Mouse (Mus musculus): Measurements from ENCODE around the gene AC170998.1. TPM values are rescaled to one million over a fixed set of nuclear protein-coding genes. Genes with fewer than 3 reads are reported as not detected.

AC170998.1 gene
- polyA plus RNA-seq, 1 experiment from 2014 or later: 3.3 TPM

DNA sequence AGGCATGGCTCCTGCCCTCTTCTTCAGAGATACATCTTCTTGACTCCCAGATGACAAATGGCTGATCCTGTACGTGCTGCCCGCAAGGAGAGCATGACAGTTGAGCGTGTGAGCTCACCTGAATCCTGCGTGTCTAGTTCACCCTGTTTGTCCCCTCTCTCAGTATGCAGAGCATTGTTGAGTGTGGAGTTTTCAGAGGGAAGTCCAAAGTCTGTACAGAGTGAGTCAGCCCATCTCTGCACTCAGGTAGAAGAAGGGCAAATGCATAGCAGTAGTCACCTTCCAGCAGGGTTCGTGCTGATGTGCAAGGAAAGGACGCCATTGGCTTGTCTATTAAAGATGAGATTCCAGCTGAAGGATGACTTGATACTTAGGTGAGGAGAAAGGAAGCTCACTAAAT is 13.4 kb downstream of the AC170998.1 start:
- peaks cover 60% of the 10 kb centered on the region for H3K36me3 ChIP-seq (ENCODE audit: control insufficient read depth, insufficient read depth, low read length)
- no peaks in the 10 kb centered on the region for H3K9me3 ChIP-seq (ENCODE audit: control insufficient read depth, low read length)
- no peak overlapping the region for H3K9ac ChIP-seq (ENCODE audit: low read depth, low read length)
- no peak overlapping the region for H3K27ac ChIP-seq (ENCODE audit: low read depth, low read length)
- H3K4me3 ChIP-seq (ENCODE audit: low read length): no peak overlapping the region
- H3K4me2 ChIP-seq (replicated peaks; ENCODE audit: low read depth, low read length): no peak overlapping the region
- WGBS: 96% methylated on average over 6 of the region's 6 CpGs
- H3K4me1 ChIP-seq (ENCODE audit: control insufficient read depth, insufficient read depth, low read length): no peaks in the 10 kb centered on the region
- no peak for ATAC-seq (ENCODE audit: low FRiP score, low TSS enrichment)
- no peaks in the 10 kb centered on the region for H3K27me3 ChIP-seq (ENCODE audit: control insufficient read depth, insufficient read depth, low read length)

DNA sequence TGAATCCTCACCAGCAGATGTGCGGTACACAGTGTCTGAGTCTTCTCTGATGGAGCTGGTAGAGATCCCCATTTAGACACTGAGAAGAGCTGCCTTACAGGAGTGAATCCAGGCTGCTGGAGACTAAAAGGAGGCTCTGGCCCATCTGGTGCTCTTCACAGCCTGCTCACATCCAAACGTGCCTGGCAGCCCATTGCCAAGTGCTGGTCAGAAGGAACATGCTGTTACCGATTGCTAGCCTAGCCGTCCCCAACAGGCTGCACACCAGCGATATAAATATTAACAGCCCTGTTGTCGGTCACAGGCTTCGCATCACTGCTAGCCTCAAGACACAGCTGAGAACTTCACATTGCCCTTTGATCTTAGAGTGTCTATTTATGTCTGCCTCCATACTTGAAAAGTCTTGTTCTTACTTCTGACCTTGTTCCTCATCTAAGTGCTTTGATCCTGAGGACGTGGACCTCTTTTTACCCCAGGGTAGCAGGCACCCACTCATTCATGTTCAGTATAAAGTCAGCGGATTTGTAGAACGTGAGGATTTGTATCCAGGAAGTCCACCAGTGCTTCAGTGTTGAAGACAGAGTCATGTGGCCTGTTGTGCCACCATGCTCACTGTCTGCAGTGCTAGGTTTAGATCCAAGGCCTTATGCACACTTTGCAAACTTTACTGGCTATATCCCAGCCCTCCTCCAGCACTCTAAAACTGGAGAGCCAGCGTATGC is 17.4 kb downstream of the AC170998.1 start:
- no peaks in the 10 kb centered on the region for H3K4me1 ChIP-seq (ENCODE audit: control insufficient read depth, insufficient read depth, low read length)
- ATAC-seq (ENCODE audit: low FRiP score, low TSS enrichment): no peak
- H3K9ac ChIP-seq (ENCODE audit: low read depth, low read length): no peak overlapping the region
- H3K4me2 ChIP-seq (replicated peaks; ENCODE audit: low read depth, low read length): no peak overlapping the region
- 93% methylated on average over 11 of the region's 11 CpGs for WGBS
- H3K4me3 ChIP-seq (ENCODE audit: low read length): no peak overlapping the region
- no peak overlapping the region for H3K27ac ChIP-seq (ENCODE audit: low read depth, low read length)
- no peaks in the 10 kb centered on the region for H3K9me3 ChIP-seq (ENCODE audit: control insufficient read depth, low read length)
- H3K27me3 ChIP-seq (ENCODE audit: control insufficient read depth, insufficient read depth, low read length): no peaks in the 10 kb centered on the region
- peaks cover 80% of the 10 kb centered on the region for H3K36me3 ChIP-seq (ENCODE audit: control insufficient read depth, insufficient read depth, low read length)

DNA sequence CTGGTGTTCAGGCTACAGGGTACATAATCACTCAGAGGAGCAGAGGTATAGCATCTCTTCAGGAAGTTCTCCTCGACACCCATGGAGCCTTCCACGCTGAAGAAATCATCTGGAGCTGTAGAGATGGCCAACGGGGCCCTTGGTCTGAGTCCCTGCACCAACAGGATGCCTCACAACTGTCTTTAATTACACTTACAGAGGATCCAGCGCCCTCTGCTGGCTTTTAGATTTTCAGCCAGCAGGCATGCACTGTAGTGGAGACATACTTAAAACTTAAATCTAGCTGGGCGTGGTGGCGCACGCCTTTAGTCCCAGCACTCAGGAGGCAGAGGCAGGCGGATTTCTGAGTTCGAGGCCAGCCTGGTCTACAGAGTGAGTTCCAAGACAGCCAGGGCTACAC is 18.0 kb downstream of the AC170998.1 start:
- H3K9me3 ChIP-seq (ENCODE audit: control insufficient read depth, low read length): no peaks in the 10 kb centered on the region
- no peak overlapping the region for H3K9ac ChIP-seq (ENCODE audit: low read depth, low read length)
- peaks cover 85% of the 10 kb centered on the region for H3K36me3 ChIP-seq (ENCODE audit: control insufficient read depth, insufficient read depth, low read length)
- H3K27me3 ChIP-seq (ENCODE audit: control insufficient read depth, insufficient read depth, low read length): no peaks in the 10 kb centered on the region
- no peak for ATAC-seq (ENCODE audit: low FRiP score, low TSS enrichment)
- H3K4me1 ChIP-seq (ENCODE audit: control insufficient read depth, insufficient read depth, low read length): no peaks in the 10 kb centered on the region
- no peak overlapping the region for H3K4me3 ChIP-seq (ENCODE audit: low read length)
- no peak overlapping the region for H3K4me2 ChIP-seq (replicated peaks; ENCODE audit: low read depth, low read length)
- no peak overlapping the region for H3K27ac ChIP-seq (ENCODE audit: low read depth, low read length)
- WGBS: 94% methylated on average over 9 of the region's 9 CpGs

DNA sequence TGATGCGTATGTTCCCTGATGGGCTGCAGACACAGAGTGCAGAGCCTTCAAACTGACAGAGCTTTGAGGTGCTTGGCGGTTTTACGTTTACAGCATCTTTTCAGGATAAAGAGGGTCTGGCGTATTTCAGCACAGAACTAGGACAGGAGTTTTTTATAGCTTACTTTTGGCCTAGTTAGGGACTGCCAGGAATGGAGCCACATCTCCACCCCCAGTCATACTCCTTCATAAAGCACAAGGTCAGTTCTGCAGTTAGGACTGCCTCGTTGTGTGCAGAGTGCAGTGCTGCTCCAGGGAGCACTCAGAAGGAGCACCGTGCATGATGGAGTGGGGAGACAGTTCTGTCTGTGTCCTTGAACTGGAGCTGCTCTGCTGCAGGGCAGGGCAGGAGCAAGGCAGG is 19.9 kb downstream of the AC170998.1 start:
- no peaks in the 10 kb centered on the region for H3K9me3 ChIP-seq (ENCODE audit: control insufficient read depth, low read length)
- no peak overlapping the region for H3K27ac ChIP-seq (ENCODE audit: low read depth, low read length)
- H3K4me3 ChIP-seq (ENCODE audit: low read length): no peak overlapping the region
- H3K4me1 ChIP-seq (ENCODE audit: control insufficient read depth, insufficient read depth, low read length): no peaks in the 10 kb centered on the region
- 85% methylated on average over 6 of the region's 6 CpGs for WGBS
- no peak overlapping the region for H3K4me2 ChIP-seq (replicated peaks; ENCODE audit: low read depth, low read length)
- no peak for ATAC-seq (ENCODE audit: low FRiP score, low TSS enrichment)
- no peaks in the 10 kb centered on the region for H3K27me3 ChIP-seq (ENCODE audit: control insufficient read depth, insufficient read depth, low read length)
- H3K9ac ChIP-seq (ENCODE audit: low read depth, low read length): no peak overlapping the region
- peaks cover 69% of the 10 kb centered on the region for H3K36me3 ChIP-seq (ENCODE audit: control insufficient read depth, insufficient read depth, low read length)

DNA sequence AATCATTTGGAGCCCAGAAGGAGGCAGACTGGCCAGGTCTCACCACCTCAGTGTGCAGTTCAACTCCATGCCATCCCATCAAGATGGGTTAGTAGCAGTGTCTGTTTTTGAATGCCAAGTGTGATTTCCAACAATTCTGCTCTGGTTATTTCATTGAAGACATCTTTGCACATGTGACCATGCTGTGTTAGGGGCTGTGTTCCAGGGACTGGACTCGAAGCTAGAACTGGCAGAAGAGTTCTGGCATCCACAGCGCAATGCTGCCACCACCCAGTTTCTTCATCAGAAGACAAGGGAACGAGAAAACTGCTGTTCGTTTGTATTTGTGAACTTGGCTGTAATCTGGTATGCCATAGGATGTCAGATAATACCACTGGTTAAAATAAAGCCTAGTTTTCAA is 22.1 kb downstream of the AC170998.1 start:
- ATAC-seq (ENCODE audit: low FRiP score, low TSS enrichment): no peak
- H3K36me3 ChIP-seq (ENCODE audit: control insufficient read depth, insufficient read depth, low read length): peaks cover 51% of the 10 kb centered on the region
- WGBS: 94% methylated on average over 4 of the region's 4 CpGs

DNA sequence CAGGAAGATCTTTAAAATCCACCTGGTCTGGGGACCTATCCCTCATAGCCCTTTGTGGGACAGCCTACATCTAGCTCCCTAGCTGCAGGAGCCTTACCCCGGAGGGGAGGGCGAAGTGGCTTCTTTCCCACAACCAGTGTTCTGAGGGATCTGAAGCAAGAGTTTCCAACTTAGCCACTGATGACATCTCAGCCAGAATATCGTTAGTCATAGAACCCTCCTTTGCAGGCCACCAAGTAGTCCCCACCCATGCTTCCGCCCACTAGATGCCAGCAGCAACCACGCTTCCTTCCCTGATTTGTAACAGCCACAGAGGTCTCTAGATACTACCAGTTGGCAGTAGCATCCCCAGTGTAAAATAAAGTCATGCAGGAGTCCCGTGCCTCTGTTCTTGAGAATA is 24.7 kb downstream of the AC170998.1 start:
- H3K27me3 ChIP-seq (ENCODE audit: control insufficient read depth, insufficient read depth, low read length): no peaks in the 10 kb centered on the region
- no peak for ATAC-seq (ENCODE audit: low FRiP score, low TSS enrichment)
- WGBS: 74% methylated on average over 6 of the region's 6 CpGs

More for the DNA sequence above, 22.1 kb downstream of the AC170998.1 start:
- Histone ChIP-seq H3K4me3 (ENCODE audit: low read length) (no peak overlapping the region), H3K9ac (ENCODE audit: low read depth, low read length) (no peak overlapping the region), H3K9me3 (ENCODE audit: control insufficient read depth, low read length) (no peaks in the 10 kb centered on the region), H3K4me2 (replicated peaks; ENCODE audit: low read depth, low read length) (no peak overlapping the region), H3K27me3 (ENCODE audit: control insufficient read depth, insufficient read depth, low read length) (no peaks in the 10 kb centered on the region), H3K27ac (ENCODE audit: low read depth, low read length) (no peak overlapping the region), H3K4me1 (ENCODE audit: control insufficient read depth, insufficient read depth, low read length) (no peaks in the 10 kb centered on the region)

DNA sequence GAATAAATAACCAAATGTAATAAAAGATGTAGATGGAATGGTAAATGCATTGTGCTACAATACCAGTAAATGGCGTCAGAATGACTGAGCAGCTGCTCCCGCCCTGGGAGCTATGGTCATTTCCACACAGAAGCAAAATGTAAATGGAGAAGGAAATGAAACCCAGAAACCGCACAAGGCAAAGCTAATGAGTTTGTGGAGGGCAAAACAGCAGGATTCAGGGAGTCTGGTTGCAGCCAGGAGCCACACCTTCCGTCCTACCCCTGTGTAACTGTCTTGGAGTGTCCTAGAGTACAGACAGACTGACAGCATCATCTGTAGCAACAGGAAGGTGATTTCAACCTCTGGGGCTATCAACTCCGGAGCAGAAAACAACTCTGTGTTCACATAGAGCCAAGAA is 30.6 kb downstream of the AC170998.1 start:
- 54% methylated on average over 5 of the region's 5 CpGs for WGBS
- H3K4me2 ChIP-seq (replicated peaks; ENCODE audit: low read depth, low read length): no peak overlapping the region
- no peaks in the 10 kb centered on the region for H3K36me3 ChIP-seq (ENCODE audit: control insufficient read depth, insufficient read depth, low read length)
- H3K4me1 ChIP-seq (ENCODE audit: control insufficient read depth, insufficient read depth, low read length): no peaks in the 10 kb centered on the region
- H3K4me3 ChIP-seq (ENCODE audit: low read length): no peak overlapping the region
- H3K9me3 ChIP-seq (ENCODE audit: control insufficient read depth, low read length): no peaks in the 10 kb centered on the region
- no peak overlapping the region for H3K27ac ChIP-seq (ENCODE audit: low read depth, low read length)
- H3K27me3 ChIP-seq (ENCODE audit: control insufficient read depth, insufficient read depth, low read length): no peaks in the 10 kb centered on the region
- no peak overlapping the region for H3K9ac ChIP-seq (ENCODE audit: low read depth, low read length)
- no peak for ATAC-seq (ENCODE audit: low FRiP score, low TSS enrichment)

More for the DNA sequence above, 24.7 kb downstream of the AC170998.1 start:
- H3K9me3 ChIP-seq (ENCODE audit: control insufficient read depth, low read length): no peaks in the 10 kb centered on the region
- H3K27ac ChIP-seq (ENCODE audit: low read depth, low read length): no peak overlapping the region
- H3K4me2 ChIP-seq (replicated peaks; ENCODE audit: low read depth, low read length): no peak overlapping the region
- H3K4me3 ChIP-seq (ENCODE audit: low read length): no peak overlapping the region
- peaks cover 28% of the 10 kb centered on the region for H3K36me3 ChIP-seq (ENCODE audit: control insufficient read depth, insufficient read depth, low read length)
- H3K4me1 ChIP-seq (ENCODE audit: control insufficient read depth, insufficient read depth, low read length): no peaks in the 10 kb centered on the region
- no peak overlapping the region for H3K9ac ChIP-seq (ENCODE audit: low read depth, low read length)

DNA sequence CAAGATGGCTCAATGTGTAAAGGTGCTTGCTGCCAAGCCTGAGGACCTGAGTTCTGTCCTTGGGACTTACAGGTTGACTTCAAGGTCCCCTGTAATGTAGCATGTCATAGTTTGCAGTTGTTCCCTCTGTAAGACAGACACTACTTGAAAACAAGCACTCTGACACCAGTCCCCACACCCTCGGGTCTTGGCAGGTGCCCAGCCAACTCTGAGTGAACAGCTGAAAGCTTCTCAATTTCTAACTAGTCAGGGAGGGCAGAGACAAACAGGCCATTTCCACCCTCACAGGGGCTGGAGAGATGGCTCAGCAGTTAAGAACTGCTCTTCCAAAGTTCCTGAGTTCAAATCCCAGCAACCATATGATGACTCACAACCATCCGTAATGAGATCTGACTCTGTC is 31.6 kb downstream of the AC170998.1 start:
- H3K36me3 ChIP-seq (ENCODE audit: control insufficient read depth, insufficient read depth, low read length): no peaks in the 10 kb centered on the region
- H3K4me1 ChIP-seq (ENCODE audit: control insufficient read depth, insufficient read depth, low read length): no peaks in the 10 kb centered on the region
- H3K4me3 ChIP-seq (ENCODE audit: low read length): no peak overlapping the region
- 75% methylated on average over 2 of the region's 2 CpGs for WGBS
- no peak overlapping the region for H3K27ac ChIP-seq (ENCODE audit: low read depth, low read length)
- H3K9ac ChIP-seq (ENCODE audit: low read depth, low read length): no peak overlapping the region
- no peak for ATAC-seq (ENCODE audit: low FRiP score, low TSS enrichment)
- H3K4me2 ChIP-seq (replicated peaks; ENCODE audit: low read depth, low read length): no peak overlapping the region
- H3K9me3 ChIP-seq (ENCODE audit: control insufficient read depth, low read length): no peaks in the 10 kb centered on the region
- no peaks in the 10 kb centered on the region for H3K27me3 ChIP-seq (ENCODE audit: control insufficient read depth, insufficient read depth, low read length)

DNA sequence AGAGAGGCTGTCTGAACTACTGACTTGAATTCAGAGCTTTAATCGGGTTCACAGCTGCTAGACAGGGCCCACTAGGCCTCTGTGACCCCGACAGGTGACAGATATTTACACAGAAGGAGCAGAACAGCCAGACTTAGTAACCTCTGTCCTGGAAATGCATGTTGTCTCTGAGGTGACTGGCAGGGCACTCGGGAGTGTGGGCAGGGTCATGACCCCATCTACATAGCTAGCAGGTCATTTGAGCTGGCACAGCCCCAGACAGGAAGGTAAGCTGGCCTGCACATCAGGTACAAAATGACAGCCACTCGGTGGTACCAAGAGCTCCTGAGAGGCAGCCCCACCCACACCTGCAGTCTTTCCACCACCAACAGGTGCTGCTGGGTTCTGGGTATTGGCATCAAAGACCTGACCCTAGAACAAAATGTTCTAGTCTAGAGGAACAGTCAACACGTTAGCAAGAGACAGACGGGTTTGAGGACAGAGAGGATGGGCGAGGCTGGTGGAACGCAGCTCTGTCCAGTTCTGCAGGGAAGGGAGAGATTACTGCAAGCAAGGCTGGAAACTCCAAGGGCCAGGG is 34.9 kb downstream of the AC170998.1 start:
- WGBS: 62% methylated on average over 8 of the region's 8 CpGs
- no peaks in the 10 kb centered on the region for H3K36me3 ChIP-seq (ENCODE audit: control insufficient read depth, insufficient read depth, low read length)
- no peak overlapping the region for H3K4me2 ChIP-seq (replicated peaks; ENCODE audit: low read depth, low read length)
- ATAC-seq (ENCODE audit: low FRiP score, low TSS enrichment): no peak
- H3K4me3 ChIP-seq (ENCODE audit: low read length): no peak overlapping the region
- H3K27me3 ChIP-seq (ENCODE audit: control insufficient read depth, insufficient read depth, low read length): no peaks in the 10 kb centered on the region
- H3K9me3 ChIP-seq (ENCODE audit: control insufficient read depth, low read length): no peaks in the 10 kb centered on the region
- no peak overlapping the region for H3K27ac ChIP-seq (ENCODE audit: low read depth, low read length)
- no peaks in the 10 kb centered on the region for H3K4me1 ChIP-seq (ENCODE audit: control insufficient read depth, insufficient read depth, low read length)
- H3K9ac ChIP-seq (ENCODE audit: low read depth, low read length): no peak overlapping the region
